Mouse (Mus musculus) midbrain, embryonic 14.5 days (tissue): ENCODE results near the gene Gm11042. TPM values are rescaled to one million over a fixed set of nuclear protein-coding genes. Genes with fewer than 3 reads are reported as not detected.

Source experiments
- ATAC-seq: fragments of 200-750 bp; cut with Nextera tagmentation; 2 replicates; pipeline ENCODE4 v1.8.0; 2017; ENCODE audit warnings: moderate number of reproducible peaks, moderate library complexity; ENCODE audit not compliant: low FRiP score, low TSS enrichment
- DNase-seq: peaks from one replicate; pipeline ENCODE4 v3.0.0-alpha.2; 2015
- H3K27ac ChIP-seq: fragments of 300-500 bp; sonication (generic); replicated peaks from 2 replicates; pipeline ENCODE4 v1.5.1; 2014; ENCODE audit warnings: mild to moderate bottlenecking, low read depth, low read length, moderate library complexity
- H3K27me3 ChIP-seq: fragments of 300-500 bp; sonication (generic); 2 replicates; pipeline ENCODE4 v1.6.1; 2014; ENCODE audit warnings: low read length, control low read depth, mixed read lengths; ENCODE audit not compliant: control insufficient read depth, insufficient read depth
- H3K36me3 ChIP-seq: fragments of 300-500 bp; sonication (generic); 2 replicates; pipeline ENCODE4 v1.6.1; 2014; ENCODE audit warnings: low read length, control low read depth; ENCODE audit not compliant: control insufficient read depth, insufficient read depth
- H3K4me1 ChIP-seq: fragments of 300-500 bp; sonication (generic); 2 replicates; pipeline ENCODE4 v1.6.1; 2014; ENCODE audit warnings: mild to moderate bottlenecking, antibody characterized with exemption, low read length, control low read depth; ENCODE audit not compliant: control insufficient read depth, insufficient read depth
- H3K4me2 ChIP-seq: fragments of 300-500 bp; sonication (generic); 2 replicates; pipeline ENCODE4 v1.6.1; 2014; ENCODE audit warnings: mild to moderate bottlenecking, low read length, moderate library complexity
- H3K4me3 ChIP-seq: fragments of 300-500 bp; sonication (generic); replicated peaks from 2 replicates; pipeline ENCODE4 v1.5.1; 2014; ENCODE audit warnings: low read depth, low read length
- H3K9ac ChIP-seq: fragments of 300-500 bp; sonication (generic); replicated peaks from 2 replicates; pipeline ENCODE4 v1.6.1; 2014; ENCODE audit warnings: mild to moderate bottlenecking, low read length, moderate library complexity
- H3K9me3 ChIP-seq: fragments of 300-500 bp; sonication (generic); 2 replicates; pipeline ENCODE4 v1.6.1; 2016; ENCODE audit warnings: low read length, control low read depth, mixed read lengths; ENCODE audit not compliant: control insufficient read depth
- WGBS: fragments of 180-500 bp; shearing (Covaris S2); extraction: QIAGEN DNeasy Blood & Tissue Kit; methylation state at CpG from one replicate; pipeline ENCODE4 v1.1.7; 2014; 5-methylcytosine and 5-hydroxymethylcytosine counted together
- polyA plus RNA-seq: library from polyadenylated mRNA; unstranded; fragments of >200 nt; fragmentation: Nextera tagmentation; extraction: Ambion mirVana; gene quantifications from 2 replicates; pipeline ENCODE4 v1.2.1, GENCODE M21; 2014

Gene Gm11042
- not detected in 2 replicates for polyA plus RNA-seq

- Histone ChIP-seq H3K4me3 (peak within 1 kb of the TSS; percentile 48), H3K9me3 (no peaks in the 10 kb centered on the region), H3K4me2 (peak within 1 kb of the TSS; percentile 67), H3K27me3 (no peaks in the 10 kb centered on the region), H3K27ac (peak within 1 kb of the TSS; percentile 88), H3K36me3 (no peaks in the 10 kb centered on the region), H3K9ac (peak within 1 kb of the TSS; percentile 70), H3K4me1 (0 out of 2 replicates have a peak, but pooled peaks cover 7% of the 10 kb centered on the region)
- ATAC-seq: peak; percentile 70
- DNase-seq: no peak
- WGBS: 28% methylated on average over 16 of the region's 18 CpGs
These were observed at the start of gene Gm11042 for GRCm38 (mm10) chr12:74316344-74316973. Gm11042 (minus strand) TSS chr12:74316394.

DNA sequence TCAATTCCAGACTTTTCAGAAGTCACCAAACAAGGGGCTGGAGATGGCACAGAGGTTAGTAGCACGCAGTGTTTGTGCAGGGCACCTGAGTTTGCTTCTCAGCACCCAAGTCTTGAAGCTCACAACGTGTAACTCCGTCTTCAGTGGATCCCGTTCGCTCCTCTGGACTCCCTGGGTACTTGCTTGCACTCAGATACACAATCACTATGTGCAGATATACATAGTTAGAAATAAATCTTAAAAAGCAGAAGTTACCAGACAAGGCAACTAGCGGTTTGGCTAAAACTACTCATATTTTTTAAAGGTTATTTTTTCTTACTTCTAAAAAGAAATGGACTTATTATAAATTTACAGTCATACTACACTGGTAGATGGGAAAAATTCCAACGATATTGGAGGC is 48.3 kb upstream of the Gm11042 start:
- no peaks in the 10 kb centered on the region for H3K27me3 ChIP-seq
- no peaks in the 10 kb centered on the region for H3K9me3 ChIP-seq
- no peak overlapping the region for H3K4me2 ChIP-seq
- DNase-seq: no peak
- no peak overlapping the region for H3K4me3 ChIP-seq
- no peak overlapping the region for H3K9ac ChIP-seq
- H3K36me3 ChIP-seq: no peaks in the 10 kb centered on the region
- no peak for ATAC-seq
- no peak overlapping the region for H3K27ac ChIP-seq
- no peaks in the 10 kb centered on the region for H3K4me1 ChIP-seq
- WGBS: 91% methylated on average over 7 of the region's 7 CpGs

DNA sequence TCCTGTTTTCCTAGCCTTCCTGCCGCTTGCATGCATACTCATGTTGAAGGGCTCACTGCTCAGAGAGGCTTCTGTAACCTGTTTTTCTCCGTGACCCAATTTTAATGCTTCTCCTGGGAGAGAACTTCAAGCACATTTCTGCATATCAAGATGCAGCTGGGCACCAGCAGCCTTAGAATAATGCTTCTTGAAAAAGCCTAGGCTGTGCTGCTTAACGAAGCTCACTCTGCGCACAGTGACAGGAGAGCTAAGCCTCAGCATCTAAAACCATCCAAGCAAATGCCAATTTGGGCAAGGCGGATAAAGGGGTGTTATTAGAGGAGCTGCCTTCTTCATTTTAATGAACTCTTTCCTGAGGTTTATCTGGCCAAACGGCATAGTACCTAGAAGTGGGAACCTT is 46.9 kb upstream of the Gm11042 start:
- Histone ChIP-seq H3K9me3 (no peaks in the 10 kb centered on the region), H3K27ac (no peak overlapping the region), H3K9ac (no peak overlapping the region), H3K4me1 (no peaks in the 10 kb centered on the region), H3K27me3 (no peaks in the 10 kb centered on the region), H3K36me3 (no peaks in the 10 kb centered on the region), H3K4me3 (no peak overlapping the region), H3K4me2 (no peak overlapping the region)
- ATAC-seq (no peak), DNase-seq (peak; percentile 44)
- WGBS: 57% methylated on average over 6 of the region's 6 CpGs

DNA sequence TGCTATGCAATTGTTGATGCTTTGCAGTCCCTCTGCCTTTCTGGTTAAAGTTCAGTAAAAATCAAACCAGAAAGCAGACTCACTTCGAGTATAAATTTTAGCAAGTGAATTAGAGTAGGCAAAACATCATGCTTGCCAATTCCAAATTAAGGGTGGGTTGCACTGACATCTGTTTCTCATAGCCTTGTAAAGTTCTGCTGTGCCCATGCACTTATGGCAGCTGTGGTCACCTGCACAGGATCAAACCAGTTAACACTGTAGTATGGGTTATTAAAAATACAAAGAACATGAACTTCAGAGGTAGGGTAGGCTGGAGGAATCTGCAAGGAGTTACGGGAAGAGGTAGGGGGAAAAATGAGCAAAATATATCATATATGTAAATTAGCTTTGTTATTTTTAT is 46.3 kb upstream of the Gm11042 start:
- WGBS: 86% methylated on average over 2 of the region's 2 CpGs
- no peaks in the 10 kb centered on the region for H3K9me3 ChIP-seq
- no peak overlapping the region for H3K9ac ChIP-seq

GRCm38 (mm10) chr12:74359791-74360190 is 43.6 kb upstream of the Gm11042 start:
- no peak for ATAC-seq
- DNase-seq: no peak
- Histone ChIP-seq H3K27ac (no peak overlapping the region), H3K4me3 (no peak overlapping the region), H3K27me3 (no peaks in the 10 kb centered on the region), H3K4me1 (no peaks in the 10 kb centered on the region), H3K4me2 (no peak overlapping the region), H3K9ac (no peak overlapping the region), H3K36me3 (no peaks in the 10 kb centered on the region), H3K9me3 (no peaks in the 10 kb centered on the region)
- 91% methylated on average over 5 of the region's 5 CpGs for WGBS

More for the DNA sequence above, 46.3 kb upstream of the Gm11042 start:
- Histone ChIP-seq H3K4me2 (no peak overlapping the region), H3K4me3 (no peak overlapping the region), H3K36me3 (no peaks in the 10 kb centered on the region), H3K4me1 (no peaks in the 10 kb centered on the region), H3K27me3 (no peaks in the 10 kb centered on the region), H3K27ac (no peak overlapping the region)
- DNase-seq (no peak), ATAC-seq (no peak)

DNA sequence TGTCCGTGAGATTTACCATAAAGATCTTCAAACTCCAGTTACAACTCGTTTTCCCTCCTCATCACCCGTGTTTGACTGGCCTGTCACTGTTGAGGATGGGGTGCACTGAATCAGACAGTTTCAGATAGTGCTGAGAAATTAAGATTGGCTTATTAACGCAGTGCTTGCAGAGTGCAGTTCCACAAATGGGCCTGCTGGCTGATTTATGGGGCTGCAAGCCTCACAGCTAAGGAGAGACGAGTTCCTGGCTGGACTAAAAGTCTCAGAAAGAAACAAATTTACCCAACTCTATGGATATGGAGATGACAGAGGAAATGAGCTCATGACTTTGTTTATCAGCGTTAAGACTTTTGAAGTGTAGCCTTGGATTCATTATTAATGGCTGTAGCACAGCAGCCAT is 41.6 kb upstream of the Gm11042 start:
- Histone ChIP-seq H3K36me3 (no peaks in the 10 kb centered on the region), H3K4me1 (no peaks in the 10 kb centered on the region), H3K27me3 (no peaks in the 10 kb centered on the region), H3K4me2 (no peak overlapping the region), H3K9me3 (no peaks in the 10 kb centered on the region), H3K4me3 (no peak overlapping the region), H3K9ac (no peak overlapping the region), H3K27ac (no peak overlapping the region)
- DNase-seq: no peak
- 79% methylated on average over 6 of the region's 6 CpGs for WGBS
- ATAC-seq: no peak

GRCm38 (mm10) chr12:74342720-74343119 is 26.5 kb upstream of the Gm11042 start:
- 93% methylated on average over 3 of the region's 3 CpGs for WGBS
- ATAC-seq (no peak), DNase-seq (no peak)
- H3K36me3 ChIP-seq: no peaks in the 10 kb centered on the region
- no peak overlapping the region for H3K27ac ChIP-seq
- no peaks in the 10 kb centered on the region for H3K9me3 ChIP-seq
- no peak overlapping the region for H3K9ac ChIP-seq
- H3K4me3 ChIP-seq: no peak overlapping the region
- no peaks in the 10 kb centered on the region for H3K4me1 ChIP-seq
- H3K27me3 ChIP-seq: no peaks in the 10 kb centered on the region
- no peak overlapping the region for H3K4me2 ChIP-seq

- Histone ChIP-seq H3K4me3 (no peak overlapping the region), H3K27me3 (no peaks in the 10 kb centered on the region), H3K27ac (no peak overlapping the region), H3K9ac (no peak overlapping the region), H3K4me2 (no peak overlapping the region), H3K4me1 (no peaks in the 10 kb centered on the region), H3K36me3 (no peaks in the 10 kb centered on the region), H3K9me3 (no peaks in the 10 kb centered on the region)
- ATAC-seq (no peak), DNase-seq (no peak)
- 88% methylated on average over 2 of the region's 2 CpGs for WGBS
These were observed 23.9 kb upstream of the Gm11042 start for GRCm38 (mm10) chr12:74340070-74340469.

- H3K27me3 ChIP-seq: no peaks in the 10 kb centered on the region
- H3K9me3 ChIP-seq: no peaks in the 10 kb centered on the region
- WGBS: 80% methylated on average over 6 of the region's 6 CpGs
- ATAC-seq: no peak
- no peak overlapping the region for H3K4me3 ChIP-seq
- no peak overlapping the region for H3K27ac ChIP-seq
- H3K4me1 ChIP-seq: no peaks in the 10 kb centered on the region
- H3K9ac ChIP-seq: no peak overlapping the region
- H3K36me3 ChIP-seq: no peaks in the 10 kb centered on the region
- no peak overlapping the region for H3K4me2 ChIP-seq
- DNase-seq: no peak
These were observed 17.5 kb upstream of the Gm11042 start for GRCm38 (mm10) chr12:74333706-74334105.
